Mouse (Mus musculus) urinary bladder, adult 18-20 months (tissue): ENCODE measurements around the gene Ctnna3.
A peak's percentile ranks its signal among the peaks of the same experiment; 100 is the strongest.

Experiments used
- DNase-seq, 2 experiments: peaks; one replicate each; pipeline ENCODE4 v3.0.0; 2022; ENCODE audit warnings: low spot score in 2 of 2, mixed read lengths in 2 of 2

Ctnna3 gene

GRCm38 (mm10) chr10:63710211-63710610, 280.3 kb downstream of the Ctnna3 start:
- no peak for DNase-seq

GRCm38 (mm10) chr10:63712530-63712929, 282.6 kb downstream of the Ctnna3 start:
- DNase-seq = no peak

- no peak for DNase-seq
These were observed 284.3 kb downstream of the Ctnna3 start for GRCm38 (mm10) chr10:63714151-63714550.

- DNase-seq = no peak
These were observed 339.0 kb downstream of the Ctnna3 start for GRCm38 (mm10) chr10:63768871-63769270.

- no peak for DNase-seq
These were observed 341.8 kb downstream of the Ctnna3 start for GRCm38 (mm10) chr10:63771656-63772055.

GRCm38 (mm10) chr10:63772074-63772473, 342.2 kb downstream of the Ctnna3 start:
- DNase-seq = no peak

- DNase-seq = no peak
These were observed 352.1 kb downstream of the Ctnna3 start for GRCm38 (mm10) chr10:63781948-63782347.

- peak; percentile 28 to 29 for DNase-seq
These were observed 355.1 kb downstream of the Ctnna3 start for GRCm38 (mm10) chr10:63784808-63785535.

- no peak for DNase-seq
These were observed 356.5 kb downstream of the Ctnna3 start for GRCm38 (mm10) chr10:63786390-63786789.

GRCm38 (mm10) chr10:63803909-63804308, 374.0 kb downstream of the Ctnna3 start:
- DNase-seq = no peak

- DNase-seq = no peak
These were observed 375.7 kb downstream of the Ctnna3 start for GRCm38 (mm10) chr10:63805551-63805950.

GRCm38 (mm10) chr10:63806254-63806653, 376.4 kb downstream of the Ctnna3 start:
- DNase-seq = no peak

- no peak for DNase-seq
These were observed 380.2 kb downstream of the Ctnna3 start for GRCm38 (mm10) chr10:63810043-63810617.

- DNase-seq = no peak
These were observed 409.1 kb downstream of the Ctnna3 start for GRCm38 (mm10) chr10:63839011-63839410.

GRCm38 (mm10) chr10:63851946-63852345, 422.0 kb downstream of the Ctnna3 start:
- DNase-seq = no peak

- no peak for DNase-seq
These were observed 439.2 kb downstream of the Ctnna3 start for GRCm38 (mm10) chr10:63869123-63869522.

- DNase-seq = peak in 1 of 2 experiments; percentile 28
These were observed 450.6 kb downstream of the Ctnna3 start for GRCm38 (mm10) chr10:63880462-63880903.

GRCm38 (mm10) chr10:63886449-63887088, 456.7 kb downstream of the Ctnna3 start:
- DNase-seq = no peak

- no peak for DNase-seq
These were observed 464.7 kb downstream of the Ctnna3 start for GRCm38 (mm10) chr10:63894612-63895011.

GRCm38 (mm10) chr10:63899891-63900290, 470.0 kb downstream of the Ctnna3 start:
- DNase-seq = no peak

GRCm38 (mm10) chr10:63908878-63909277, 479.0 kb downstream of the Ctnna3 start:
- no peak for DNase-seq

- no peak for DNase-seq
These were observed 497.4 kb downstream of the Ctnna3 start, which contains the start of gene Gm10118 for GRCm38 (mm10) chr10:63927334-63927733. Gm10118 (minus strand) TSS chr10:63927434.

- DNase-seq = no peak
These were observed 504.0 kb downstream of the Ctnna3 start for GRCm38 (mm10) chr10:63933946-63934345.
